Mouse (Mus musculus): ENCODE data around the gene H2-M5.

Gene H2-M5

DNA sequence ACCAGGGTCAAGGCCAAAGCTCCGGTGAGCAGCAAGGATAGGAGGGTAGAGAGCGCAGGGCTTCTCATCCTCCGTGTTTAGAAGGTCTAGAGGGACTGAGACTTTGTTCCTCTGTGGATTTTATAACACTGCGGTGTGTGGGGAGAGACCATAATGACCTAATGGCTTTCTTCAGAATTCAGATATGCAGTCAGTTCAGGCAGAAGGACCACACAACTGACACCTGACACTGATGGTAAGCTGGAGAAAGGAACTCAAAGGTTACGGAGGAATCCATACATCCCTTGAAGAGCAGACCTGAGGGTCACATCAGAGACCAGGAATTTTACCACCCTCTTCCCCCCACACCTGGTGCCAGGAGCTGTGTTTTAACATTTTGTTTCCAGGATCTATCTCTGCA is at the start of gene H2-M5:
Gene H2-M5, minus strand, starts transcription at position 101 of the 400 bp plus-strand sequence.
- 53% methylated on average over 5 of the region's 5 CpGs for WGBS

DNA sequence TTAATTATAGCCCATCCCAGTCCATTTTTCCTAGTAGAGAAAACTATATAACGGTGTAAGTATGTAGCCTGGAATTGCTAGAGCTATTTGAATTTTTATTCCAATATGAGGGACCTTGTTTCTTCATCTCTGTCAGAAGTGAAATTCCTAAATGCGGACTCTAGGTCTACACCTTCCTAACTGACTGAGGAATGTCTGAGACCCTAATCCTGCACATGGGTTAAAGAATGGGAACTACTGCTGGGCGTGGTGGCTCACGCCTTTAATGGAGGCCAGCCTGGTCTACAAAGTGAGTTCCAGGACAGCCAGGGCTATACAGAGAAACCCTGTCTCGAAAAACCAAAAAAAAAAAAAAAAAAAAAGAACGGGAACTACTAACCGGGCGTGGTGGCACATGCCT is 39.8 kb upstream of the H2-M5 start:
- 56% methylated on average over 8 of the region's 8 CpGs for WGBS

DNA sequence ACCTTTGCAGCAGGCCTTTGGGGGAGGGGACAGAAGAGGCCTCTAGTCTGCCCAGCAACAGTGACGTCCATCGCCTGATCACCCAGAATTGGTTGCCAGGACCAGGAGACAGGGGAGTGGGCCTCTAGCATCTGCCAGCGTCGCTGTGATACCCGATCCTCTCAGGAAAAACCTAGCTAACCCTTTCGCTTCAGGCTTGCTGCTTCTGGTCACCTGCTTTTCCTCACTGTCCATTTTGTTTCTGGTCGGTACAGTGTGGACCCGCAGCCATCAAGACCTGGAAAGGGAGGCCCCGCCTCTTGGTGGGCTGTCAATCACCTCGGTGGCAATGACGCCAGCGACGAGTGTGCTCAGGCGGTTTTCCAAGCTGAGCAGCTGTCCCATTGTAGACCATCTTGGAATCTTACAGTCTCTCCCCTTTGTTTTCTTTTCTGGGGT is 39.4 kb upstream of the H2-M5 start:
- under 1% methylated on average over 14 of the region's 14 CpGs for WGBS

- 9% methylated on average over 10 of the region's 10 CpGs for WGBS
Observed at GRCm38 (mm10) chr17:37028212-37028611, 38.9 kb upstream of the H2-M5 start.

DNA sequence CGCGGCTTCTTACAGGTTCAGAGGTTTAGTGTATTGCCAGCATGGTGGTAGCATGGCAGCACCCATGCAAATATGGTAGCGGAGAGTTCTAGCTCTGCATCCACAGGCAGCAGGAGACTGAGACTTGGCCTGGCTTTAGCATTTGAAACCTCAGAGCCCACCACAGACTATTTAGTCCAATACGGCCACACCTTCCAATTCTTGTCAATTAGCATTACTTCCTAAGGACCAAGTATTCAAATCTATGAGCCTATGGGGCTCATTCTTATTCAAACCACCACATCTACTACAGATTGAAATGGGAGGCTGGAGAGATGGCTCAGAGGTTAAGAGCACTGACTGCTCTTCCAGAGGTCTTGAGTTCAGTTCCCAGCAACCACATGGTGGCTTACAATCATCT is 38.1 kb upstream of the H2-M5 start:
- WGBS: 96% methylated on average over 4 of the region's 4 CpGs

DNA sequence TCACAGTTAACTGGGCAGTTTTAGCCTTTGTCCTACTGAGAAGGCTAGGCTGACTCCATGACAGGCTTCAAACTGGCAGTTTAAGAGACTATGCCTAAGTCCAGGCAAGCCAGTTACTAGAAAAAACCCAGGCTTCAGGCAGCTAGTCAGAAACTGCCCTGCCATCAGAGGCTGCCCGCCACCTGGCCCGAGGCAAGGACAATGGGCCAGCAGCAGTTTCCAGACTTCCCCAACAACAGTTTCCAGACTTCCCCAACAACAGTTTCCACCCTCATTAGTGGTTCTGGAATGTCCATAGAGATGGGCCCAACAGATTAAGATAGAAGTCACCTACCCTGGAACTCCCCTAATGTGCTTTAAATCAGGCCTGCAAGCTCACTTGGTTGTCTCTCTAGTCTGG is 37.1 kb upstream of the H2-M5 start:
- 71% methylated on average over 2 of the region's 2 CpGs for WGBS

- 67% methylated on average over 9 of the region's 9 CpGs for WGBS
Observed at GRCm38 (mm10) chr17:37022628-37023576, 33.6 kb upstream of the H2-M5 start, which contains the start of gene Mog. TSS of gene Mog (minus strand) at chr17:37023398.

GRCm38 (mm10) chr17:37019242-37019641 is 29.9 kb upstream of the H2-M5 start:
- WGBS: 35% methylated on average over 5 of the region's 5 CpGs

- WGBS: 34% methylated on average over 3 of the region's 3 CpGs
Observed at GRCm38 (mm10) chr17:37018328-37018727, 29.0 kb upstream of the H2-M5 start.

DNA sequence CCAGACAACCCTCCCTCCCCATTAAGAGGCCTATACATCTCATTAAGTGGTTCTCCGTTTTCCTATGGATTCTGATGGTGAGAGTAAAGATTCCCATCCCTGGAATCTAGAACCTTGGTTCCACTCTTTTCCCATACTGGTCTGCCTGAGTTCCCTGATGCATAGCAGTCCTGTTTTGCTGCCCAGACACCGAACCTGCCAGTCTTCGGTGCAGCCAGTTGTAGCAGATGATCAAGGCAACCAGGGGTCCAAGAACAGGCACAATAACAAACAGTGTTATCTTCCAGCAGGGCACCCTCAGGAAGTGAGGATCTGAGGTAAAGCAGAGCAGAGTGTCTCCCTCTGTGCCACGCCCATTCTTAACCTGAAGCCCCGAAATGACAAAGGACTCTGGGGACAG is 22.8 kb upstream of the H2-M5 start:
- WGBS: 81% methylated on average over 5 of the region's 5 CpGs

GRCm38 (mm10) chr17:37011719-37012118 is 22.4 kb upstream of the H2-M5 start:
- 66% methylated on average over 3 of the region's 3 CpGs for WGBS

- 93% methylated on average over 17 of the region's 17 CpGs for WGBS
Observed at GRCm38 (mm10) chr17:37009460-37010042, 20.2 kb upstream of the H2-M5 start.

- 87% methylated on average over 6 of the region's 6 CpGs for WGBS
Observed at GRCm38 (mm10) chr17:37008161-37008560, 18.8 kb upstream of the H2-M5 start.

DNA sequence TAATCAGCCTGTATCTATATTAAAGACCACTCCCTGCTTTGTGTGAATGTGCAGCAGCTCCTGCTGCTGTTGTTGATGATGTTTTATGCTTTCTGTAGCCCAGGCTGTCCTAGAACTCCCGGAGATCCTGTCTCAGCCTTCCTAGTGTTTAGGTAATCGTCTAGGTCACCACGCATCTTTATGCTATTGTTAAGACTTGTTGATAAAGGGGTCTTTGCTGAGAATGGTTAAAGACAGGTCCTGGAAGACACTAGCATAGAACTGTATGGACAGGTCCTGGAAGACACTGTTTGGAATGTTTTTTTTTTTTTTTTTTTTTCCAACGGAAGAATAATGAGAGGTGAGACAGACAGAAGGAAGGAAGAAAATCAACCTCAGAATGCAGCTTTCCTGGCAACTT is 14.0 kb upstream of the H2-M5 start:
- 34% methylated on average over 4 of the region's 4 CpGs for WGBS

DNA sequence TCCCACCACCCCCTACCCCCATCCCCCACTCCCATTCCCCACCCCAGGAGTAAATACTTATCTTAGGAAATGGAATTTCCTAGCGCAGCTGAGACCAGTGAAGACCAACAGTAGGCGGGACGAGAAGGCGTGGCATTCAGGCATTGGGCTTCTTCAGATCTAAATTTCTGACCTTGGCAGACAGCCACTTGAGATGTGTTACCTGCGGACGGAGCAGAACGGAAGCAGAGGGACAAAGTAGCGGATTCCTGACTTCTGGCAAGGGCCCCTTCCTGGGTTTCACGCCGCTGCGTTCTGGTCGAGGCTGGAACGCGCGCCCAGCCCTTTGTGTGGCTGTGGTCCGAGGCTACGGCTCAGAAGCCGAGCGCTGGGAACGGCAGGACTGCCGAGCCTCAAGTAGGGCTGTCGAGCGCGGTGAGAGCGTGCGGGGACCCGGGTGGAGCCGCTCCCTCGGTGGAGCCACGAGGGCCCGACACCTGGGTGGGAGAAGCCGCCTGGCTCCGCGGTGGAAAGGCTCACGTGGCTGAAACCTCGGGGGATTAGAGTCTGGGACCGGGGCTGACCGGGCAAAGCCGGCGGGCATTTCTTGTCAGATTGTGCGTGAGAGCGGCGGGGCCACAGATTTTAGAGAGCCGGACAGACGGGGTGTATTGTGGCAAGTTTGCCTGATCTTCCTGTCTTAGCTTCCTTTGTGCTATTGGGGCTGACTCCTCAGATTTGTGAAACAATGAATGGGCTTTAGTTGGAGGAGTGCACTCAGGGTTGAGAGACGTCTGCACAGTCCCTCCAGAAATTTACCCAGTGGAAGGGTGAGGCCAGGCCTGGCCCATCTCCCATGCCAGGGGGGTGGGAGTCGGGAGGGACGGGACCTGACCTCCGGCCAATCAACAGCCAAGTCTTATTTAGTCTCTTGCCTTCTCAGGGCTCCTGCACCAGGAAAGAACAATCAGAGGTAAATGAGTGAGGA is 13.3 kb upstream of the H2-M5 start:
- 1% methylated on average over 49 of the region's 49 CpGs for WGBS

- WGBS: 90% methylated on average over 7 of the region's 7 CpGs
Observed at GRCm38 (mm10) chr17:37000863-37001262, 11.5 kb upstream of the H2-M5 start, which contains the start of gene Zfp57. TSS of gene Zfp57 (plus strand) at chr17:37001163.

- WGBS: 79% methylated on average over 2 of the region's 2 CpGs
Observed at GRCm38 (mm10) chr17:36998477-36998876, 9.1 kb upstream of the H2-M5 start.

GRCm38 (mm10) chr17:36997033-36997735 is 7.8 kb upstream of the H2-M5 start:
- WGBS: 34% methylated on average over 7 of the region's 7 CpGs

DNA sequence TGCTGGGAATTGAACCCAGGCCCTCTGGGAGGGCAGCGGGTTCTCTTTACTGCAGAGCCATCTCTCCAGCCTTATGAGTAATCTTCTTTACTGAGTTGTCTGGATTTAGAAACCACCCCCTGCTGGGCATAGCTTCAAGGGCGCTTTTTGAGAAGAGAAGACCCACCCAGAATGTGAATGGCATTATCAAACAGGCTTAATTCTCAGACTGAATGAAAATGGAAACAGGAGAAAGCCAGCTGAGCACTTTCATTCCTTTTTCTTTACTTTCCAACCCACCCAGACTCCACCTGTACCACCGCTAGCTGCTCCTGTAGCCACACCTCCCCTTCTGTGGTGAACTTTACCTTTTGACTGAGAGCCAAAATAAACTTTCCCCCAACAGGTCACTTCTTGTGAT is 6.1 kb upstream of the H2-M5 start:
- WGBS: 49% methylated on average over 3 of the region's 3 CpGs

DNA sequence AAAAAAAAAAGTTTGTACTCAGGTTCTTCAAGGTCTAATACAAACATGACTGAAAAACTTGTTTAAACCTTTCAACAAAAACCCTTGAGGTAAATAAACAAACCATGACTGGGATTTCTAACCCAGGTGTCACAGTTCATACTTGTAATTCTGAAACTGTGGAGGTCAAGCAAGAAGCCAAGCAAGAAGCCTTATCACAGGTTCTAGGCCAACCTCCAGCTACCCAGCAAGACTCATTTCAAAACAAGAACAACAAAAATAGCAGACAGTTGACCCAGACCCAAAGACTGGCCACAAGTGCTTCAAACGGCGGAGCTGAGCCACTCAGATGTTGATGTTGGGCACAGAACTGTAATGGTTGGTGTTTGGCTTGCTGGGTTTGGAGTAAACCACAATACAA is 5.2 kb upstream of the H2-M5 start:
- 77% methylated on average over 2 of the region's 2 CpGs for WGBS

DNA sequence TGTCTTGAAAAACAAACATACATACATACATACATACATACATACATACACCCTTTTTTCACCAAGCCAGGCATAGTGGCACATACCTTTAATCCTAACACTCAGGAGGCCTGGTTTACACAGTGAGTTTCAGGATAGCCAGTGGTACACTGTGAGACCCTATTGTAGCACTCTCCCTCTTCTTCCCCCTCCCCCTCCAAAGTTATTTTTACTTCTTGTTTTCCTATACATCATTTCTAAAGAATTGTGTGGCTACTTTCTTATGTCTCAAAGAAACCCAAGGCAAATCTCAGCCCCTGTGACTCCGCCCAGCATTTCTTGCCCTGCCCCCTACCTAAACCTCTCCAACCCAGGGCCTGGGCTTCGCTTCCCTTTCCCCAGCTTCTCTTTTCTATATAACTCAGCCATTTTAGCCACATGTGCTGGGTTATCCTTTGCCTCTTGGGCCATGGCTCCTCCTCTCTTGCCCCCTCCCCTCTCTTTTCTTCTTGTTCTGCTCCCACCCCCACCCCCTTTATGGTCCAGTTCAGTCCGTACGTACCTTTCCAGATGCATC is 4.5 kb upstream of the H2-M5 start:
- WGBS: 91% methylated on average over 4 of the region's 4 CpGs

Data from cerebral cortex, adult 2 months (tissue).